Mouse (Mus musculus): ENCODE results near the gene Heatr5a.

- TF ChIP-seq CTCF (IDR thresholded peaks at IDR 0.05; ENCODE audit: borderline replicate concordance, extremely low read depth, insufficient read depth, insufficient read length) (no peak), POLR2A (IDR thresholded peaks at IDR 0.05; ENCODE audit: borderline replicate concordance, extremely low read depth, insufficient read depth, insufficient read length, poor library complexity, severe bottlenecking) (no peak)
These were observed 89.3 kb downstream of the Heatr5a start for GRCm38 (mm10) chr12:51881775-51882174.
